Mouse (Mus musculus): ENCODE data around the gene Fbp1. TPM values are rescaled to one million over a fixed set of nuclear protein-coding genes. Genes with fewer than 3 reads are reported as not detected.

Gene Fbp1
- total RNA-seq, 1 experiment, result 2.6 TPM

- Histone ChIP-seq H3K9ac (ENCODE audit: insufficient read depth, low read depth, low read length, poor library complexity, severe bottlenecking) (no peak overlapping the region), H3K4me3 (ENCODE audit: insufficient read depth in 1 of 2, low read depth in 1 of 2, low read length in 2 of 2, poor library complexity in 1 of 2, severe bottlenecking in 1 of 2) (no peak overlapping the region), H3K36me3 (ENCODE audit: control insufficient read depth, insufficient read depth, low read length, poor library complexity, severe bottlenecking) (no peaks in the 10 kb centered on the region), H3K4me1 (ENCODE audit: control insufficient read depth in 2 of 2, insufficient read depth in 2 of 2, low read length in 2 of 2, poor library complexity in 1 of 2) (peaks cover 0 to 9% of the 10 kb centered on the region in 2 experiments; a peak in 2 of 4 replicates), H3K9me3 (ENCODE audit: control insufficient read depth, insufficient read depth, low read depth, low read length) (no peaks in the 10 kb centered on the region), H3K27ac (ENCODE audit: insufficient read depth, low read depth, low read length, poor library complexity, severe bottlenecking) (no peak overlapping the region)
- in situ Hi-C loops (cut with MboI; ENCODE audit: low sequenced_read_pairs in 2 of 2, unreplicated experiment in 2 of 2), result loop anchor here in 1 of 2 experiments (25.0 kb wide), 1 partner anchor 410 kb away; the partner anchor contains the start of gene Gm49359
- DNase-seq (ENCODE audit: low read depth, low spot score), result no peak
- TF ChIP-seq MAFK (IDR thresholded peaks at IDR 0.05; ENCODE audit: insufficient read depth, low read depth, low read length), result no peak
- no peak for TF ChIP-seq CHD2 (IDR thresholded peaks at IDR 0.05; ENCODE audit: low read depth, low read length)
- TF ChIP-seq ZC3H11A (IDR thresholded peaks at IDR 0.05; ENCODE audit: borderline replicate concordance, low read depth, low read length), result no peak
- TF ChIP-seq ZNF384 (IDR thresholded peaks at IDR 0.05; ENCODE audit: low read depth, low read length), result no peak
- no peak for TF ChIP-seq HCFC1 (IDR thresholded peaks at IDR 0.05; ENCODE audit: borderline replicate concordance, insufficient read depth, low read length)
Observed at GRCm38 (mm10) chr13:62872252-62872651, 15.8 kb downstream of the Fbp1 start.

DNA sequence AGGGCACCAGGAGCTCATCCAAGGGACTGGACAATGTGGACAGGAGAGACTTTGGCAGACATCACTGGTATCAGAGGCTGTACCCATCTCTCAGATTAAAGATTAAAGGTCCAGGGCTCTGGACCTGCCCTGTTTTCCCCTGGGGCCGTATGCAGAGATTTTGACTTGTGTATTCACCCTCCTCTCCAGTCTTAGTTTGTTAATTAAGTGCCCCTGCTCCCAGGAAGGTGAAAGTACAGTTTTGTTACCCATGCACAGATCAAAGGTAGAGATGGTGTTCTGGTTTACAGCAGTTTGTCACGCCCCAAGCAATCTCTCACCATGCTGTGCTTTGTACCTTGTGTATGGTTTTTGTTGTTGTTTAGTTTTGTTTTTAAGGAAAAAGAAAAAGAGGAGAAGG, 17.5 kb downstream of the Fbp1 start:
- TF ChIP-seq HCFC1 (IDR thresholded peaks at IDR 0.05; ENCODE audit: borderline replicate concordance, insufficient read depth, low read length), result no peak
- no peak for TF ChIP-seq ZC3H11A (IDR thresholded peaks at IDR 0.05; ENCODE audit: borderline replicate concordance, low read depth, low read length)
- TF ChIP-seq ZNF384 (IDR thresholded peaks at IDR 0.05; ENCODE audit: low read depth, low read length), result no peak
- TF ChIP-seq CHD2 (IDR thresholded peaks at IDR 0.05; ENCODE audit: low read depth, low read length), result no peak
- no peak for TF ChIP-seq MAFK (IDR thresholded peaks at IDR 0.05; ENCODE audit: insufficient read depth, low read depth, low read length)
- no peaks in the 10 kb centered on the region for H3K36me3 ChIP-seq (ENCODE audit: control insufficient read depth, insufficient read depth, low read length, poor library complexity, severe bottlenecking)
- H3K4me1 ChIP-seq (ENCODE audit: control insufficient read depth in 2 of 2, insufficient read depth in 2 of 2, low read length in 2 of 2, poor library complexity in 1 of 2), result 0 out of 4 replicates have a peak, but pooled peaks cover 0 to 2% of the 10 kb centered on the region in 2 experiments
- in situ Hi-C loops (cut with MboI; ENCODE audit: low sequenced_read_pairs in 2 of 2, unreplicated experiment in 2 of 2), result loop anchor here in 1 of 2 experiments (25.0 kb wide), 1 partner anchor 408 kb away; the partner anchor contains the start of gene Gm49359
- no peak overlapping the region for H3K27ac ChIP-seq (ENCODE audit: insufficient read depth, low read depth, low read length, poor library complexity, severe bottlenecking)
- H3K4me3 ChIP-seq (ENCODE audit: insufficient read depth in 1 of 2, low read depth in 1 of 2, low read length in 2 of 2, poor library complexity in 1 of 2, severe bottlenecking in 1 of 2), result no peak overlapping the region
- no peak overlapping the region for H3K9ac ChIP-seq (ENCODE audit: insufficient read depth, low read depth, low read length, poor library complexity, severe bottlenecking)
- DNase-seq (ENCODE audit: low read depth, low spot score), result no peak
- no peaks in the 10 kb centered on the region for H3K9me3 ChIP-seq (ENCODE audit: control insufficient read depth, insufficient read depth, low read depth, low read length)

GRCm38 (mm10) chr13:62866817-62867216, 21.3 kb downstream of the Fbp1 start:
- no peak for TF ChIP-seq CHD2 (IDR thresholded peaks at IDR 0.05; ENCODE audit: low read depth, low read length)
- no peak for TF ChIP-seq ZNF384 (IDR thresholded peaks at IDR 0.05; ENCODE audit: low read depth, low read length)
- TF ChIP-seq MAFK (IDR thresholded peaks at IDR 0.05; ENCODE audit: insufficient read depth, low read depth, low read length), result no peak
- no peak for TF ChIP-seq ZC3H11A (IDR thresholded peaks at IDR 0.05; ENCODE audit: borderline replicate concordance, low read depth, low read length)
- TF ChIP-seq HCFC1 (IDR thresholded peaks at IDR 0.05; ENCODE audit: borderline replicate concordance, insufficient read depth, low read length), result no peak
- no peaks in the 10 kb centered on the region for H3K36me3 ChIP-seq (ENCODE audit: control insufficient read depth, insufficient read depth, low read length, poor library complexity, severe bottlenecking)
- H3K9me3 ChIP-seq (ENCODE audit: control insufficient read depth, insufficient read depth, low read depth, low read length), result no peaks in the 10 kb centered on the region
- in situ Hi-C loops (cut with MboI; ENCODE audit: low sequenced_read_pairs in 2 of 2, unreplicated experiment in 2 of 2), result loop anchor here in 1 of 2 experiments (25.0 kb wide), 1 partner anchor 405 kb away; the partner anchor contains the start of gene Gm49359
- no peaks in the 10 kb centered on the region for H3K4me1 ChIP-seq (ENCODE audit: control insufficient read depth in 2 of 2, insufficient read depth in 2 of 2, low read length in 2 of 2, poor library complexity in 1 of 2)
- no peak overlapping the region for H3K9ac ChIP-seq (ENCODE audit: insufficient read depth, low read depth, low read length, poor library complexity, severe bottlenecking)
- no peak overlapping the region for H3K27ac ChIP-seq (ENCODE audit: insufficient read depth, low read depth, low read length, poor library complexity, severe bottlenecking)
- H3K4me3 ChIP-seq (ENCODE audit: insufficient read depth in 1 of 2, low read depth in 1 of 2, low read length in 2 of 2, poor library complexity in 1 of 2, severe bottlenecking in 1 of 2), result no peak overlapping the region
- no peak for DNase-seq (ENCODE audit: low read depth, low spot score)

DNA sequence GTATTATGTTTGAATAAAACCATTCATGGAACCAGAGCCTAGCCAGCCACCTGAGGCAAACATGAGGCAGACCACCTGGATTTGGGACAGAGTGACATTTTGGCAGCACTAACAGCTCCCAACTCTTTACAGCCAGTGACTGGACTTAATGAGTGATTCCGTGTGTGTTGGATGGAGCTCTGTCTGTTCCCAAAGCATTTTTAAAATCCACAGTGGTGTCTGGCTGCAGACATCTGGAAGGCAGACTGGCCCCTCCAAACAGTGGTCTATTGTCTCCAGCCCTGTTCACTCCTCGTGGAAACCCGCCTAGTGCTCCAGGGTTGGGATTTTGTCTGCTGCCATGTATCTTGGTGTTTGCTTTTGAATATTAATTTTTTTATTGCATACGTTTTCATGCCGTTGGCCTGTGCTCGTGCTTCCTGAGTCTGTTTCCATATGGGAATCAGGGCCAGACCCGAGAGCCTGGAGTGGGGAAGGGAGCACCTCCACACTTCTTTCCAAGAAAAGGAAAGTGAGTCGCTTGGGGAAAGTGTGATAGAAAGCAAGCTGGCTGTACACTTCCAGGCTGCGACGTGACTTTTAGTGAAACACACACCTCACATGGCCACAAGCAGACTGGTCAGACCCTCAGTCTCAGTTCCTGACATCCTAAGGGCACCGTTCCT, 22.3 kb downstream of the Fbp1 start:
- no peak overlapping the region for H3K4me3 ChIP-seq (ENCODE audit: insufficient read depth in 1 of 2, low read depth in 1 of 2, low read length in 2 of 2, poor library complexity in 1 of 2, severe bottlenecking in 1 of 2)
- no peak overlapping the region for H3K27ac ChIP-seq (ENCODE audit: insufficient read depth, low read depth, low read length, poor library complexity, severe bottlenecking)
- in situ Hi-C loops (cut with MboI; ENCODE audit: low sequenced_read_pairs in 2 of 2, unreplicated experiment in 2 of 2), result loop anchor here in 1 of 2 experiments (25.0 kb wide), 1 partner anchor 403 kb away; the partner anchor contains the start of gene Gm49359
- no peaks in the 10 kb centered on the region for H3K36me3 ChIP-seq (ENCODE audit: control insufficient read depth, insufficient read depth, low read length, poor library complexity, severe bottlenecking)
- TF ChIP-seq CHD2 (IDR thresholded peaks at IDR 0.05; ENCODE audit: low read depth, low read length), result no peak
- no peak for TF ChIP-seq ZNF384 (IDR thresholded peaks at IDR 0.05; ENCODE audit: low read depth, low read length)
- TF ChIP-seq HCFC1 (IDR thresholded peaks at IDR 0.05; ENCODE audit: borderline replicate concordance, insufficient read depth, low read length), result no peak
- TF ChIP-seq ZC3H11A (IDR thresholded peaks at IDR 0.05; ENCODE audit: borderline replicate concordance, low read depth, low read length), result no peak
- no peak for TF ChIP-seq MAFK (IDR thresholded peaks at IDR 0.05; ENCODE audit: insufficient read depth, low read depth, low read length)
- H3K9ac ChIP-seq (ENCODE audit: insufficient read depth, low read depth, low read length, poor library complexity, severe bottlenecking), result no peak overlapping the region
- DNase-seq (ENCODE audit: low read depth, low spot score), result no peak
- no peaks in the 10 kb centered on the region for H3K4me1 ChIP-seq (ENCODE audit: control insufficient read depth in 2 of 2, insufficient read depth in 2 of 2, low read length in 2 of 2, poor library complexity in 1 of 2)
- no peaks in the 10 kb centered on the region for H3K9me3 ChIP-seq (ENCODE audit: control insufficient read depth, insufficient read depth, low read depth, low read length)
